Mouse (Mus musculus) CD4-positive, CD25-positive, alpha-beta regulatory T cell, adult 2 months (primary cell): Measurements from ENCODE around the gene Gm7030.
"Not testable (repeated sequence)": the region's sequence is repeated elsewhere in the genome, so short reads cannot be mapped to it uniquely, and the experiment has no call there.

ENCODE experiments used
- DNase-seq: peaks from one replicate; pipeline ENCODE4 v3.0.0-alpha.2; 2012; ENCODE audit warnings: low read depth, low spot score

Gene Gm7030

DNA sequence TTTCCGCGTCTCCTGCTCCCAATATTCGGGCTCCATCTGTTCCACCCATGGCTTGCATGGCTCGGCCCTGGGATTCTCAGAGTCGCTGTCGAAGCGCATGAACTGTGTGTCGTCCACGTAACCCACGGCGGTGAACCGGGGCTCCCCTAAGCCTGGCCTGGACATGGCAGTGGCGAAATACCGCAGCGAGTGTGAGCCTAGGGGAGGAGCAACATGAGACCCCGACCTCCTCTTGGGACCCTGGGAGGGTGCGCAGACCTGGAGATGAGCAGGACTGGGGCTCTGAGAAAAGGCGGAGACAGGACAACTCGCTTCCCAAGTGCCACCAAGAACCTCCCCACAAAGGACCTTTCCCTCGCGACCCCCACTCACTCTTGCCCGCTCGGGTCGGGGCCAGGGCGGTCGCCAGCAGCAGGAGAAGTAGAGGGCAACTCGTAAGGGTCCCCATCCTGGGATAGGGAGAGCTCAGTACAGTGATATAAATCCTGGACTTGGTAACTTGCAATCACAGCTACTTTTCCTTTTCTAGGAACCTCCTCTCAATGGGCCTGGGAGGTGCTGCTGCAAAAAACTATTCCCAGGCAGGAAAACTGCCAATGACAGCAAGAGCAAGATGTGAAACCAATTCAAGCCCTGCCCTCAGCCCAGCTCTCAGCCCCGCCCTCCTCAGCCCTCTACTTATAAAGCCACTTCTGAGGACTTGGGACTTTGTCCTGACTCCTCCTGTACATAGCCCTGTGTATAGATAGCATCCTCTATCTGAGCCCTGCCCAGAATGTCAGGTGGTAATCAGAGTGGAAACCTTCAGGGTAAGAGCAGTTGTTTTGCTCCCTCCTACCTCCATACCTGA is at the start of gene Gm7030:
Gene Gm7030, minus strand, starts transcription at position 458 of the 850 bp plus-strand sequence.
- not testable (repeated sequence) for DNase-seq

DNA sequence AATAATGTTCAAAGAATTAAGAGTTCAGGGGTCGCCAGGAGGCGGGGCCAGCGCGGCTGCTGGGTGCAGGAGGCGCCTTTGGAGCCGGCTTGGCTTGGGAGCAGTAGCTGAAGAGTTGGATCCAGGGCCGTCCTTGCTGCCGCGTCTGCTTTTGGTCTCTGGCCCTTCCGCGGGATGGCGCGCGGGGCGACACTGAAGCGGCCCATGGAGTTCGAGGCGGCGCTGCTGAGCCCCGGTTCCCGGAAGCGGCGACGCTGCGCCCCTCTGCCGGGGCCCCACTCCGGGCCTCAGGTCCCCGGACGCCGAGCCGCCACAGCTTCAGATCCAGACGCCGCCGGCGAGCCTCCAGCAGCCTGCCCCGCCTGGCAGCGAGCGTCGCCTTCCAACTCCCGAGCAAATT is 49.7 kb upstream of the Gm7030 start:
- peak; percentile 73 for DNase-seq

DNA sequence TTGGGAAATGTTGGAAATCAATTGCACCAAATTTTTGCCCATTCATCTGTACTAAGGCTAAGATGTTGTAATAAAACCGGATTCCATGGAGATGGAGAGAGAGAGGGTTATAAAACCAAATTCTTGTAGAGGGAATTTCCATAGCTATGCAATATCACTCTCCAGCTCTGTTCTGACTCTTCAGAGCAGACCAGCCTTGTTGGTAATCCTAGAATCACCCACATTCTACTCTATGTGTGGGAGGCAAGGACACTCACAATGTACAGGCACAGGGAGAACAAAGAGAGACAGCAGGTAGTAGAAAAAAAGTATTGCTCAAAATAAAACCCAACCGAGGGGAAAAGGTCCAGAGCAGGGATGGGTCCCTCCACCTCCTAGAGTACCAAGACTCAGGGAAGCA is 46.9 kb upstream of the Gm7030 start:
- DNase-seq = not testable (repeated sequence)

DNA sequence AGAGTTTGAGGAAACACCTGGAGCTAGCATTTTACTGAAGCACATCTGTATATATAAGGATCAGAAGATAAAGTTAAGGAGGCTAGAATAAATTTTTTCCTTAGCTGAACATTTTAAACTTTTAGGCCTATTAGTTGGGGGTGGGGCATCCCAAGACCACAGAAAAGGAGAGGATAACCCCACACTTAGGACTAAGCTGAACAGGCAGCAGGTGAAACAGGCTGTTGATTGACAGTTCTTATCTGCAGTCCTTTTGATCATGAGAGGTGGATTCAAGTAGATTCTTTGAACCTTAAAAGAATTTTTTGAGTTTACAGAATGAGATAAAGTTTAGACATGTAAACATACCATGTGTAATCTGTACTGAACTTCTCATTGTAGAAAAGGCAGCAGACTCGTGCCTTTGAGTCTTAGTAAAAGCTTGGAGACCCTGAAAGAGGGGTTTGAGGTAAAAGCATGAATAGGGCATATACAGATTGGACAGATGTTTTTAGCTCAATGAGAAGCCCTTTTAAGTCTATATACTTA is 41.1 kb upstream of the Gm7030 start:
- no peak for DNase-seq

DNA sequence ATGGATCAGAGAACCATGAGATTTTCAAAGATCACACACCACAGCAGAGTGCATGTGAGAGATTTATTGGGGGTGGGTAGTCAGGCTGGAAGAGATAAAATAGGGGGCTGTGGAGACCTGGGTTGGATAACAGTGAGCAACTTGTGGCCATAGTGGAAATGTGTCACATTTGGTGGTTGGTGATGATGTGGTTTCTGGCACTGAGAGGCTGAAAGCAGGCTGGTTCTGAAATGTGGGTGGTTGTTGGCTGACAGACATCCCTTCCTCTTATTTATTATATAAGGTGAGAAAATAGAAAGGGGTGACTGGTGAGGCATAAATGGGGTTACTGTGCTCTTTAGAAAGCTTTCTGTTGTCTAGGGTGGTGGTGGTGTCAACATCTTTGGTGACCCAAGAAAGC is 40.5 kb upstream of the Gm7030 start:
- no peak for DNase-seq

DNA sequence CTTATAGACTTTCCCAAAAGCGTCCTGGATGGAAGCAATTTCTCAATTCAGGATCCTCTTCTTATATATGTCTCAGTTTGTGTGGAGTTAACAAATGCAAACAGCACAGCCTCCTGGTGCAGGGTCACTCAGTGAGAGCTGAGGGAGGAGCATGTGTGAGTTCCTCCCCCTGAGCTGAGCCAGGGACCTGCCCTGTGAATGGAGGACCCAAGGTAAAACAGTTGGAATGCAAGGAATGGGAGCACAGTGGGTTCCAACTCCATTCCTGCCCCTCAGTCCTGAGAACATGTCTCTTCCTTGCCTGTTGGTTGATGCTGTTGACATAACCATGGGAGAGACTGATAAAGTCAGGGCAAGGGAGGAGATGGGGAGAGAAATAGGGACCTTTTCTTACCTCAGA is 39.9 kb upstream of the Gm7030 start:
- DNase-seq = not testable (repeated sequence)

DNA sequence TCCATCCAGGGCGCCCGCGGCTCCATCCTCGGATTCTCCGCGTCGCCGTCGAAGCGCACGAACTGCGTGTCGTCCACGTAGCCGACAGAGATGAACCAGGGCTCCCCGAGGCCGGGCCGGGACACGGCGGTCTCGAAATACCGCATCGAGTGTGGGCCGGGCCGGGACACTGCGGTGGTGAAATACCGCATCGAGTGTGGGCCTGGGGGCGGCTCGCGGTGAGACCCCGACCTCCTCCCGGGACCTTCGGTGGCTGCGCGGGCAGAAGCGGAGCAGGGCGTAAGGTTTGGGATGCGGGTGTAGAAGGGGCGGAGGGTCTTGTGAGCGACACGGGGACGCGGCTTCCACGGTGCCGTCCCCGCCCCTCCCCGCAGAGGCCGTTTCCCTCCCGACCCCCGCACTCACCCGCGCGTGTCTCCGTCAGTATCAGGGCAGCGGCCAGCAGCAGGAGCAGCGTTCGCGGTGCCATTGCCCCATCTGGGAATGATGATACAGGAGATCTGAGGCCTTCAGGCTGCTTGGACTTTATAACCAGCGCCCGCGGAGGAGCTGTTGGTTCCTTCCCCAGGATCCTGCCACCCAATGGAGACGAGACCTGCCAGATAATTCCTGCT is 38.9 kb upstream of the Gm7030 start, which contains the start of gene Gm8909:
Gene Gm8909, minus strand, starts transcription at position 499 of the 614 bp plus-strand sequence.
- peak; percentile 36 for DNase-seq

DNA sequence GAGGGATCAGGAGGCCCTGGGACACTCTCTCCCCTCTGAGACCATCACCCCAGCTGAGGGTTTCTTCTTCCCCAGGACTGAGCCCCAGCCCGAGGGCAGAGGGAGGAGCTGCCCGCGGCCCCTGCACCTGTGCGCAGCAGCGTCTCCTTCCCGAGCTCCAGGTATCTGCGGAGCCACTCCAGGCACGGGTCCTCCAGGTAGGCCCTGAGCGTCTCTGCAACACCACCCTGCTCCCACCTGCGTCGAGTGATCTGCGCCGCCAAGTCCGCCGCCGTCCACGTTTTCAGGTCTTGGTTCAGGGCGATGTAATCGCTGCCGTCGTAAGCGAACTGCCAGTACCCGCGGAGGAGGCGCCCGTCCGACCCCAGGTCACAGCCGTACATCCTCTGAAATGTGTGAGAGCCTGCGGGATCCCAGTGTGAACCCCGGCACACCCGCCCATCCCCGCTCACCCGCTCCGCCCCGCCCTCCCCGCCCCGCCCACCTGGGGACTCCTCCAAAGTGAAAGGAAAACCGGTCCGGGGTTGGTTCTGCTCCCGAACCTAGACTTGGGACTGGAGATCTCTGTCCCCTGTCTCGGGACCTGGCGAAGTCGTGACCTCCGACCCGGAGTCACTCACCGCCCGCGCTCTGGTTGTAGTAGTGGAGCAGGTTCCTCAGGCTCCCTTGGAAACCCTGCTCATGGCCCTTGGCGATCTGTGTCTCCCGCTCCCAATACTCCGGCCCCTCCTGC is 38.2 kb upstream of the Gm7030 start:
- DNase-seq = peak; percentile 79

DNA sequence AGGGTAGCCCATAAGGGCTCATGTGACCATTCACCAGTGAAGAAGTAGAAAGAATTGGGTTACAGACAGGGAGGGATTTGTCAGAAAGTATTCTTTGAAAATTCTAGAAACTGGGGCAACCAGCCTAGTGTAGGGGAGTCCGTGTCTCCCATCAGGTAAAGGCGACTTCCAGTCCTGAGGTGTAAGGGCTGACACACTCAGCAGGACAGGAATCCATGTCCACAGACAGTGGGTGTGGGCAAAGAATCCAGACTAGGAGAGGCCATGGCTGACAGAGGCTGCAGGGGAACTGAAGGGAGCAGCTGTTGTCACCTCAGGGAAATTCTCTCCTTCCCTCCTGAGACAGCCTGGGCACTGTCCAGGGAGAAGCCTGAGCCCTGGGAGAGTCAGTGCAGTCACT is 37.7 kb upstream of the Gm7030 start:
- not testable (repeated sequence) for DNase-seq

DNA sequence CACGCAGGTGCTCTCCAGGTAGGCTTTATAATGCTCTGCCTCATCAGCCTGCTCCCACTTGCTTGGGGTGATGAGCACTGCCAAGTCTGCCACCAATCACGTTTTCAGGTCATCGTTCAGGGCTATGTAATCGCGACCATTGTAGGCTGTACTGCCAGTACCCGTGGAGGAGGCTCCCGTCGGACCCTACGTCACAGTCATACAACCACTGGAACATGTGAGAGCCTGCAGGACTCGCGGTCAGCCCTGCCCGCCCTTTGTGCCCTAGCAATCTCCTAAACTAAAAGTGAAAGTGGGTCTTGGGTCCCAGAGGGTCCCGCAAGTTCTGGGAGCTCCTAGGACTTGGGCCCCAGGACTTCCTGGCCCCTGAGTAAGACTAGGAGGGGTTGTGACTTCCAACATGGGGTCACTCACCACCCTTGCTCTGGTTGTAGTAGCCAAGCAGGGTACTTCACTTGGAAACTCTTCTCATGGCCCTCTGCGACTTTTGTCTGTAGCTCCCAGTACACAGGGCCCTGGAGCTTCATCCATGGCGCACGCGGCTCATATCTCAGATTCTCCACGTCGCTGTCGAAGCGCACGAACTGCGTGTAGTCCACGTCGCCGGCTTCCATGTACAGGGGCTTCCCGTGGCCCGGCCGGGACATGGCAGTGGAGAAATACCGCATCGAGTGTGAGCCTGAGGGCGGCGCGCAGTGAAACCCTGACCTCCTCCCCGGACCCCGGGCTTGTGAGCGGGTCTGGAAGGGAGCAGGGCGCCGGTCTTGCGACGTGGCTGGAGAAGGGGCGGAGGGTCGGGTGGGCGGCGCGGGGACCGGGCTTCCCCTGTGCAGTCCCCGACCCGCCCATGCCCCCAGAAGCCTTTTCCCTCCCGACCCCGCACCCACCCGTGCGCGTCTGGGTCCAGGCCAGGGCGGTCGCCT is 32.2 kb upstream of the Gm7030 start:
- DNase-seq = peak; percentile 48

DNA sequence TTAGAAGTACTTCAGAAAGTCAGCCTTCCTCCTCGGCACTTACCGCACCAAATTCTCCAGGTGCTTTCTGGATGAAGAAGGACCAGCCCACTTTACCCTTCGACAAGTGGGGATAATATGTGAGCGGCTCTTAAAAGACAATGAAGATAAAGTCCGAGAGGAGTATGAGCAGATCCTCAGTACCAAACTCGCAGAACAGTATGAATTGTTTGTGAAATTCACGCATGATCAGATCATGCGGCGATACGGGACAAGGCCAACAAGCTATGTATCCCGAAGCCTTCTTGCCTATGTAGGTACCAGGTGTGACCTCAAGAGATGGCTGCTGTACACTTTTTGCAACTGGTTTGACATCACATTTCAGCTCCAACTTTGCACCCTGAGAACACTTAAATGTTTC is 29.0 kb upstream of the Gm7030 start:
- not testable (repeated sequence) for DNase-seq

DNA sequence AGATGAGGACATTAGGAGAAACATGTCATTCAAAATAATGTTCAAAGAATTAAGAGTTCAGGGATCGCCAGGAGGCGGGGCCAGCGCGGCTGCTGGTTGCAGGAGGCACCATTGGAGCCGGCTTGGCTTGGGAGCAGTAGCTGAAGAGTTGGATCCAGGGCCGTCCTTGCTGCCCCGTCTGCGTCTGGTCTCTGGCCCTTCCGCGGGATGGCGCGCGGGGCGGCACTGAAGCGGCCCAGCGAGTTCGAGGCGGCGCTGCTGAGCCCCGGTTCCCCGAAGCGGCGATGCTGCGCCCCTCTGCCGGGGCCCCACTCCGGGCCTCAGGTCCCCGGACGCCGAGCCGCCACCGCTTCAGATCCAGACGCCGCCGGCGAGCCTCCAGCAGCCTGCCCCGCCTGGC is 28.6 kb upstream of the Gm7030 start:
- DNase-seq = peak; percentile 46

DNA sequence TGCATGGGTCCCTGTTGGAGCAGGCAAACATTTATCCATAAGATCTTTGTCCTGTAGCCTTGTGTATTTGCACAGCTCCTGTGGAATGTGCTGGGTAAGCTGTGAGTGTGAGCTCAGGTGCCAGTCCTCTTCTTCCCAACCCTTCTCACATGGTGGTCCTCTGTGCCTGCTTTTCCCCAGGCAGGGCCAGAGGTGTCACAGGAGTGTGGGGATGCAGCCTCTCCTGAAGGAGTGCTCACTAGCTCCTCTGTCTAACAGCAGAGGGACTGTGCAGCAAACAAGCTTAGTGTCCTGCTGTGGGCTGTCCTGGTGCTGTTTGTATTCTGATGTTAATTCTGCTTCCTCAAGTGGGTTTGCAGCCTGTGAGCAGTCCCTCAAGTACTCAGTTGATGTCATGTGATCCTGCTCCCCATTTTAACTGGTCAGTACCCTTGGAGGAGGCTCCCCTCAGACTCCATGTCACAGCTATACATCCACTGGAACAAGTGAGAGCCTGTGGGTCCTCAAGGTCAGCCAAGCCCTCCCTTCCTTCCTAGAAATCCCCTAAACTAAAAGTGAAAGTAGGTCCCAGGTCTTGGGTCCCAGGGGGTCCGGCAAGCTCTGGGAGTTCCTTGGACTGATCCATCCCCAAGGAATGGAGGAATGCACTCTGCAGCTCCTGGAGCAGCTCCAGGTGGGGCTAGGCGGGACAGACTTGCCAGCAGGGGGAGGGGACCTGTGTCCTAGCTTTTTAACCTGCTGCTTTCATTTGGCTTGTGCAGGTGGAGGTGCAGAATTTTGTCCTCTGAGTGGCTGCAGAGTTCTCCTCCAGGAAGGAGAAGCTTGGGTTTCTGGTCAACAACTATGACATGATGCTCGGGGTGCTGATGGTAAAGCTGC is 25.3 kb upstream of the Gm7030 start:
- DNase-seq = no peak

DNA sequence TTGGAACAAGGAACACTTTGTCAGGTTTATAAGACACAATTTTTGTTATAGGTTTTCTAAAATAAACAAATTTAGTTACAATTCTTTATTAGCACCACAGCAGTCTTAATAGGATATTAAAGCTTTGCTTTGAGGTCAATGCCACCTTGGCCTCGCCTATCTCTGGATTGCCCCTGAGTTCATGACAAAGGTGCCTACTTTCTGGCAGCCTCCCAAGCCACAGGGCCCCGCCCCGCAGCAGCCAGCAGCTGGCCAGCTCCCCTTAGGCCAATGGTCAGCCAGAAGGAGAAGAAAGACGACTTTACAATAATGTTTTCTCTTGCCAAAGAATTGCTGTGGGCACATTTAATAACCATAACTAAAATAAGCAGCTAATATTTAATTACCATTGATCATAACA is 22.0 kb upstream of the Gm7030 start:
- not testable (repeated sequence) for DNase-seq

DNA sequence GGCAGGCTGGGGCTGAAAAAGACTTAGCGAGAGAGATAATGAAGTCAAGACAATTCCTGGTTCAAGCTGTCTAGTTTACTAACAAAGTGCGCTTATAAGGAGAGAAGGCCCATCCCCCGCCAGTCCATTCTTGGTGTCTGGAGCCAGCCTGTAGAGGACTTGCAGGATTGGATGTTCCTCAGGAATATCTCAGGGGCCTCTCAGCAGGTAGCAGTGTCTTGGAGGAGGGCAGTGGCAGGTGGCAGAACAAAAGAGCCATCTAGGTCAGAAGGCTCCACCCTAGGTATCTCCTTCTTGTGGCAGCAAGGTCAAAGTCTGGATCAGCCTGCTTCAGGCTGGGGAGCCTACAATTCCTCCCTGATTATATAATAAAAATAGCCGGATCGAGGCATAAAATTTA is 19.2 kb upstream of the Gm7030 start:
- DNase-seq = not testable (repeated sequence)

DNA sequence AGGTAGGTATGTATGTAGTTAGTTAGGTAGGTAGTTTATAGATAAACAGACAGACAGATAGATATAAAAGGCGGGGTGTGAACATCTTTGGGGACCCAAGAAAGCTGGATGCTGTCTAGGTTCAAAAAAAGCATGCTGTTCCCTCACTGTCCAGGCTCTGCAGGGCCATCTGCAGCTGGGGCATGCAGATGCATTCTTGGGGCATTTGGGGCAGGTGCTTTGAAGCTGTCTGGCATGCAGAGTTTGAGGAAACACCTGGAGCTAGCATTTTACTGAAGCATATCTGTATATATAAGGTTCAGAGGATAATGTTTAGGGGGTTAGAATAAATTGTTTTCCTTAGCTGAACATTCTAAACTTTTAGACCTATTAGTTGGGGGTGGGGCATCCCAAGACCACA is 17.7 kb upstream of the Gm7030 start:
- not testable (repeated sequence) for DNase-seq

DNA sequence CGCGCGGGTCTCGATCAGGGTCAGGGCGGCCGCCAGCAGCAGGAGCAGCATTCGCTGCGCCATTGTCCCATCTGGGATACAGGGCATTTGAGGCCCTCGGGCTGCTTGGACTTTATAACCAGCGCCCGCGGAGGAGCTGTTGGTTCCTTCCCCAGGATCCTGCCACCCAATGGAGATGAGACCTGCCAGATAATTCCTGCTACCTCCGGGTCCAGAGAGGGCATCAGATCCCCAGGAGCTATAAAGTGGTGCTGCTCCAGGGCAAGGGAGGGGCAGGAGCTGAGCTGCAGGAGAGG is 16.6 kb upstream of the Gm7030 start:
- DNase-seq = not testable (repeated sequence)

DNA sequence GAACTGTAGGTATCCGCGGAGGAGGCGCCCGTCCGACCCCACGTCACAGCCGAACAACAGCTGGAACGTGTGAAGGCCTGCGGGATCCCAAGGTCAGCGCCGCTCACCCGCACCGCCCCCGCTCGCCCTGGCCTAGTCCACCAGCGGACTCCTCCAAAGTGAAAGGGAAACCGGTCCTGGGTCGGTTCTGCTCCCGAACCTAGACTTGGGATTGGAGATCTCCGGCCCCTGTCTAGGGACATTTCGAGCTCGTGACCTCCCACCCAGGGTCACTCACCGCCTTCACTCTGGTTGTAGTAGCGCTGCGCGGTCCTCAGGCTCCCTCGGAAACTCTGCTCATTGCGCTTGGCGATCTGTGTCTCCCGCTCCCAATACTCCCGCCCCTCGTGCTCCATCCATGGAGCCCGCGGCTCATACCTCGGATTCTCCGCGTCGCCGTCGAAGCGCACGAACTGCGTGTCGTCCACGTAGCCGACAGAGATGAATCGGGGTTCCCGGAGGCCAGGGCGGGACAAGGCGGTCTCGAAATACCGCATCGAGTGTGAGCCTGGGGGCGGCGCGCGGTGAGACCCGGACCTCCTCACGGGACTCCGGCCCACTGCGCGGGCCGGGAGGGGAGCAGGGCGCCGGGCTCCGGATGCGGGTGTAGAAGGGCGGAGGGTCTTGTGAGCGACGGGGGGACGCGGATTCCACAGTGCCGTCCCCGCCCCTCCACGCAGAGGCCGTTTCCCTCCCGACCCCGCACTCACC is 16.1 kb upstream of the Gm7030 start:
- peak; percentile 58 for DNase-seq

DNA sequence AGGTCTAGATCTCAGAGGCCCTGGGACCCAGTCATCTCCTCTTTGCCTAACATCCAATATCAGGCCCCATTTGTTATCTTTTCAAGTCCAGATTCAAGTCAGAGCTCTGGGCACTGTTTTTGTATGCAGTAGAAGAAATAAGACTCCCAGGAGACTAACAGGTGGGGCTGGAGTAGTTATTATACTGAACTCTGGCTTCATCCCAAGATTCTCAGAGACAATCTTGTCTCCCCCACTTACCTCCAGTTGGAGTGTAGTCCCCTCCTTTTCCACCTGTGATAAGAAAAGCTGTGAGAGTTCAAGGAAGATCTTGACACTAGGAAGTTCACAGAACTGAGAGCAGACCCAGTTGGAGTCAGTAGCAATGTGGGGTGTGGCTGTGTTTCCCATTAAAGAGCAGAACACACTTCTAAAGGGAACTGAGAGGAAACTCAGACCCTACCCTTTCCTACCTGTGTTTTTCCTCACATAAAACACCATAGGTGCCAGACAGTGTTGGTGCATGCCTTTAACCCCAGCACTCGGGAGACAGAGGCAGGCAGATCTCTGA is 7.1 kb upstream of the Gm7030 start:
- not testable (repeated sequence) for DNase-seq
